Comparison of ENCODE assay signal across 12 mouse cellular contexts in the genomic region with DNA sequence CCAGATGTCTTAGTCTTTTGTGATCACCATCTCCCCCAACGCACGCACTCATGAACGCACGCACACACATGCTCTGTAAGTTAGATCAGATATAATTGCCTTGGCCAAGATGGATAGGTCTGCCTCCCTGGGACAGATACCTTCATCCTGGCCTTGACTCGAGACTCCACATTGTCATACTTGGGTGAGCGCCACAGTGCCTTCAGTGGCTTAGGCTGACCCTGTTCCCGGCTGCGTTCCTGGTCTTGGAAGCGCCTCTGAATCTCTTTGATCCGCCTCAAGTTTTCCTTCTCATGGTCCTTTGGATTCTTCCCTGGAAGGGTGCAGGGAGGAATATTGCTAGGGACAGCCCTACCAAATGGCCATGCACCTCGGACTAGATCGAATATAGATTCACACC. TPM values are rescaled to one million over a fixed set of nuclear protein-coding genes. Genes with fewer than 3 reads are reported as not detected.
DNase-seq lines count a peak whose midpoint lies in the region; ATAC-seq lines count a peak whose summit lies in the region.
"Had no signal": no experiment of that assay in that cellular context is flagged by ENCODE, and none has a peak within 500 bp of the region (broad histone marks: within the 10 kb centered on the region; RNA-seq: fewer than 3 reads in every experiment).

No protein-coding gene starts in this region.

- H3K9ac ChIP-seq in midbrain, embryonic 11.5 days (ENCODE audit: low read length), result peak overlapping the region; percentile 84; the same call in 1 of the 2 replicates
- no peak overlapping the region for H3K9ac ChIP-seq in midbrain, embryonic 16.5 days (ENCODE audit: low read depth, low read length)
- H3K9ac ChIP-seq in hindbrain, embryonic 12.5 days, result no peak overlapping the region
- no peak overlapping the region for H3K9ac ChIP-seq in neural tube, embryonic 13.5 days

- peaks cover 22% of the 10 kb centered on the region for H3K36me3 ChIP-seq in heart, embryonic 10.5 days
- peaks cover 5% of the 10 kb centered on the region; the same call in 1 of the 2 replicates for H3K36me3 ChIP-seq in midbrain, embryonic 11.5 days (ENCODE audit: control insufficient read depth, insufficient read depth, low read length)
- H3K36me3 ChIP-seq in midbrain, embryonic 16.5 days (ENCODE audit: control insufficient read depth, insufficient read depth, low read length), result peaks cover 2% of the 10 kb centered on the region; the same call in 1 of the 2 replicates
- peaks cover 17% of the 10 kb centered on the region for H3K36me3 ChIP-seq in hindbrain, embryonic 12.5 days
- H3K36me3 ChIP-seq in neural tube, embryonic 13.5 days, result peaks cover 16% of the 10 kb centered on the region

- H3K9me3 ChIP-seq in heart, embryonic 10.5 days, result no peaks in the 10 kb centered on the region
- H3K9me3 ChIP-seq in midbrain, embryonic 11.5 days (ENCODE audit: control insufficient read depth, low read length), result no peaks in the 10 kb centered on the region
- H3K9me3 ChIP-seq in midbrain, embryonic 16.5 days (replicated peaks; ENCODE audit: control insufficient read depth, low read length, poor library complexity, severe bottlenecking), result no peaks in the 10 kb centered on the region
- H3K9me3 ChIP-seq in hindbrain, embryonic 12.5 days (replicated peaks), result no peaks in the 10 kb centered on the region
- no peaks in the 10 kb centered on the region for H3K9me3 ChIP-seq in neural tube, embryonic 13.5 days

- 86% methylated on average over 12 of the region's 12 CpGs for WGBS in heart, embryonic 10.5 days
- 77% methylated on average over 12 of the region's 12 CpGs for WGBS in midbrain, embryonic 11.5 days
- 71% methylated on average over 12 of the region's 12 CpGs for WGBS in midbrain, embryonic 16.5 days
- WGBS in hindbrain, embryonic 12.5 days, result 75% methylated on average over 12 of the region's 12 CpGs
- WGBS in neural tube, embryonic 13.5 days, result 83% methylated on average over 12 of the region's 12 CpGs

- no peak overlapping the region for H3K27ac ChIP-seq in heart, embryonic 10.5 days
- H3K27ac ChIP-seq in midbrain, embryonic 11.5 days (ENCODE audit: low read depth, low read length), result no peak overlapping the region
- H3K27ac ChIP-seq in midbrain, embryonic 16.5 days (ENCODE audit: low read length), result no peak overlapping the region
- no peak overlapping the region for H3K27ac ChIP-seq in hindbrain, embryonic 12.5 days
- no peak overlapping the region for H3K27ac ChIP-seq in neural tube, embryonic 13.5 days (replicated peaks)

- H3K4me2 ChIP-seq in midbrain, embryonic 11.5 days, result peak overlapping the region; percentile 93
- no peak overlapping the region for H3K4me2 ChIP-seq in midbrain, embryonic 16.5 days (ENCODE audit: low read length)
- H3K4me2 ChIP-seq in hindbrain, embryonic 12.5 days (replicated peaks), result peak overlapping the region; percentile 95
- peak overlapping the region; percentile 97 for H3K4me2 ChIP-seq in neural tube, embryonic 13.5 days

- ATAC-seq in midbrain, embryonic 11.5 days (ENCODE audit: low FRiP score), result no peak
- no peak for ATAC-seq in midbrain, embryonic 16.5 days
- ATAC-seq in hindbrain, embryonic 12.5 days (ENCODE audit: low FRiP score), result no peak
- no peak for ATAC-seq in neural tube, embryonic 13.5 days (ENCODE audit: low read depth)

- no peaks in the 10 kb centered on the region for H3K27me3 ChIP-seq in heart, embryonic 10.5 days (ENCODE audit: insufficient read depth, poor library complexity, severe bottlenecking)
- no peaks in the 10 kb centered on the region for H3K27me3 ChIP-seq in midbrain, embryonic 11.5 days (ENCODE audit: control insufficient read depth, insufficient read depth, low read length)
- no peaks in the 10 kb centered on the region for H3K27me3 ChIP-seq in midbrain, embryonic 16.5 days (ENCODE audit: control insufficient read depth, insufficient read depth, low read depth, low read length)
- H3K27me3 ChIP-seq in hindbrain, embryonic 12.5 days, result no peaks in the 10 kb centered on the region
- no peaks in the 10 kb centered on the region for H3K27me3 ChIP-seq in neural tube, embryonic 13.5 days

- H3K4me3 ChIP-seq in heart, embryonic 10.5 days, result peak overlapping the region; percentile 79
- H3K4me3 ChIP-seq in midbrain, embryonic 11.5 days (ENCODE audit: low read depth, low read length), result peak overlapping the region; percentile 76
- H3K4me3 ChIP-seq in midbrain, embryonic 16.5 days (ENCODE audit: low read depth, low read length), result no peak overlapping the region
- peak overlapping the region; percentile 69; the same call in 1 of the 2 replicates for H3K4me3 ChIP-seq in hindbrain, embryonic 12.5 days
- 0 out of 2 replicates have a peak overlapping the region, but pooled peaks have one; percentile 52 for H3K4me3 ChIP-seq in neural tube, embryonic 13.5 days

- peaks cover 34% of the 10 kb centered on the region for H3K4me1 ChIP-seq in heart, embryonic 10.5 days
- peaks cover 23% of the 10 kb centered on the region for H3K4me1 ChIP-seq in midbrain, embryonic 11.5 days (ENCODE audit: control insufficient read depth, insufficient read depth, low read length)
- H3K4me1 ChIP-seq in midbrain, embryonic 16.5 days (ENCODE audit: control insufficient read depth, insufficient read depth, low read length), result peaks cover 17% of the 10 kb centered on the region
- peaks cover 31% of the 10 kb centered on the region for H3K4me1 ChIP-seq in hindbrain, embryonic 12.5 days
- peaks cover 31% of the 10 kb centered on the region for H3K4me1 ChIP-seq in neural tube, embryonic 13.5 days (replicated peaks)

- no peak for DNase-seq in heart, embryonic 10.5 days (ENCODE audit: low spot score)
- no peak for DNase-seq in heart, adult 18-20 months
- DNase-seq in midbrain, embryonic 11.5 days (ENCODE audit: low spot score, missing footprints), result no peak
- no peak for DNase-seq in gastrocnemius, adult 8-10 months (ENCODE audit: low spot score in 2 of 2)
- DNase-seq in yolk sac, embryonic 10.5 days (ENCODE audit: low spot score), result no peak
- DNase-seq: gastrocnemius, postnatal 10 days had no signal

RNA-seq across cellular contexts. Expression of a gene that starts 1.0 kb away (rescaled TPM):
- polyA plus RNA-seq in heart, embryonic 10.5 days (2016; fragmentation: Nextera tagmentation; extraction: Ambion mirVana), result not detected in 2 replicates
- total RNA-seq in heart, adult 18-20 months (2021), result not detected
- polyA plus RNA-seq in midbrain, embryonic 11.5 days (2014; fragmentation: Nextera tagmentation; extraction: Ambion mirVana), result not detected in 2 replicates
- polyA plus RNA-seq in midbrain, embryonic 16.5 days (2015; fragmentation: Nextera tagmentation; extraction: Ambion mirVana), result 0.28 and 0.45 TPM in 2 replicates
- polyA plus RNA-seq in hindbrain, embryonic 12.5 days (2016; fragmentation: Nextera tagmentation; extraction: Ambion mirVana), result 0.39 TPM in 1 of 2 replicates, not detected in the other
- not detected in 2 replicates for polyA plus RNA-seq in neural tube, embryonic 13.5 days (2015; fragmentation: Nextera tagmentation; extraction: Ambion mirVana)
- not detected for total RNA-seq in gastrocnemius, adult 8-10 months (2022)
- total RNA-seq: adrenal gland, adult 18-20 months; common myeloid progenitor, adult 5-6 weeks; gastrocnemius, postnatal 10 days had no signal
- polyA plus RNA-seq: large intestine, adult 2 months had no signal

RNA-seq across cellular contexts. Expression of a gene that starts 1.6 kb away (rescaled TPM):
- 18.7 and 28.8 TPM in 2 replicates for polyA plus RNA-seq in heart, embryonic 10.5 days (2016; fragmentation: Nextera tagmentation; extraction: Ambion mirVana)
- 1 to 10 TPM; 1.3 TPM for total RNA-seq in heart, adult 18-20 months (2021)
- 33.7 and 33.9 TPM in 2 replicates for polyA plus RNA-seq in midbrain, embryonic 11.5 days (2014; fragmentation: Nextera tagmentation; extraction: Ambion mirVana)
- polyA plus RNA-seq in midbrain, embryonic 16.5 days (2015; fragmentation: Nextera tagmentation; extraction: Ambion mirVana), result 14.9 and 16.5 TPM in 2 replicates
- 22.4 and 23.6 TPM in 2 replicates for polyA plus RNA-seq in hindbrain, embryonic 12.5 days (2016; fragmentation: Nextera tagmentation; extraction: Ambion mirVana)
- 10.3 and 11.2 TPM in 2 replicates for polyA plus RNA-seq in neural tube, embryonic 13.5 days (2015; fragmentation: Nextera tagmentation; extraction: Ambion mirVana)
- under 1 TPM; 0.48 to 0.54 (median 0.52) TPM for total RNA-seq in gastrocnemius, adult 8-10 months (2022)

RNA-seq across cellular contexts. Expression of a gene that starts 5.5 kb away (rescaled TPM):
- 12.8 and 14.1 TPM in 2 replicates for polyA plus RNA-seq in heart, embryonic 10.5 days (2016; fragmentation: Nextera tagmentation; extraction: Ambion mirVana)
- total RNA-seq in heart, adult 18-20 months (2021), result 1 to 10 TPM; 7.3 to 7.8 TPM
- polyA plus RNA-seq in midbrain, embryonic 11.5 days (2014; fragmentation: Nextera tagmentation; extraction: Ambion mirVana), result 22.2 and 26.2 TPM in 2 replicates
- polyA plus RNA-seq in midbrain, embryonic 16.5 days (2015; fragmentation: Nextera tagmentation; extraction: Ambion mirVana), result 50.2 and 57.9 TPM in 2 replicates
- 29.5 and 29.7 TPM in 2 replicates for polyA plus RNA-seq in hindbrain, embryonic 12.5 days (2016; fragmentation: Nextera tagmentation; extraction: Ambion mirVana)
- 47.7 and 48.0 TPM in 2 replicates for polyA plus RNA-seq in neural tube, embryonic 13.5 days (2015; fragmentation: Nextera tagmentation; extraction: Ambion mirVana)
- total RNA-seq in gastrocnemius, adult 8-10 months (2022), result 1 to 10 TPM; 5.5 to 8.1 (median 6.7) TPM

RNA-seq across cellular contexts. Expression of a gene that starts 5.5 kb away (rescaled TPM):
- polyA plus RNA-seq in heart, embryonic 10.5 days (2016; fragmentation: Nextera tagmentation; extraction: Ambion mirVana), result 46.6 and 52.9 TPM in 2 replicates
- 10 to 100 TPM; 11.0 to 12.6 TPM for total RNA-seq in heart, adult 18-20 months (2021)
- polyA plus RNA-seq in midbrain, embryonic 11.5 days (2014; fragmentation: Nextera tagmentation; extraction: Ambion mirVana), result 63.2 and 66.8 TPM in 2 replicates
- 95.6 and 97.6 TPM in 2 replicates for polyA plus RNA-seq in midbrain, embryonic 16.5 days (2015; fragmentation: Nextera tagmentation; extraction: Ambion mirVana)
- polyA plus RNA-seq in hindbrain, embryonic 12.5 days (2016; fragmentation: Nextera tagmentation; extraction: Ambion mirVana), result 79.1 and 88.0 TPM in 2 replicates
- 77.1 and 87.1 TPM in 2 replicates for polyA plus RNA-seq in neural tube, embryonic 13.5 days (2015; fragmentation: Nextera tagmentation; extraction: Ambion mirVana)
- 1 to 10 TPM; 3.4 to 5.8 (median 4.4) TPM for total RNA-seq in gastrocnemius, adult 8-10 months (2022)

RNA-seq across cellular contexts. Expression of a gene that starts 20.4 kb away (rescaled TPM):
- 0.31 and 0.63 TPM in 2 replicates for polyA plus RNA-seq in heart, embryonic 10.5 days (2016; fragmentation: Nextera tagmentation; extraction: Ambion mirVana)
- total RNA-seq in heart, adult 18-20 months (2021), result 1 to 10 TPM in 1 of 2 experiments, under 1 TPM in 1; 0.12 to 1.1 TPM
- polyA plus RNA-seq in midbrain, embryonic 11.5 days (2014; fragmentation: Nextera tagmentation; extraction: Ambion mirVana), result 2.1 and 3.3 TPM in 2 replicates
- 22.9 and 23.0 TPM in 2 replicates for polyA plus RNA-seq in midbrain, embryonic 16.5 days (2015; fragmentation: Nextera tagmentation; extraction: Ambion mirVana)
- 9.7 and 11.8 TPM in 2 replicates for polyA plus RNA-seq in hindbrain, embryonic 12.5 days (2016; fragmentation: Nextera tagmentation; extraction: Ambion mirVana)
- 16.6 and 20.2 TPM in 2 replicates for polyA plus RNA-seq in neural tube, embryonic 13.5 days (2015; fragmentation: Nextera tagmentation; extraction: Ambion mirVana)
- total RNA-seq in gastrocnemius, adult 8-10 months (2022), result not detected
